Mouse (Mus musculus) urinary bladder, adult 2 months (tissue): ENCODE measurements around the gene Srcap. TPM values are rescaled to one million over a fixed set of nuclear protein-coding genes. Genes with fewer than 3 reads are reported as not detected.

Experiments used
- DNase-seq: peaks from one replicate; pipeline ENCODE4 v3.0.0; 2022; ENCODE audit warnings: low spot score
- polyA plus RNA-seq: library from polyadenylated mRNA; depleted of rRNA; stranded (reverse); fragments of >200 nt; gene quantifications from 2 replicates; pipeline ENCODE4 v1.2.3, GENCODE M21; 2012; rRNA removed

Srcap gene
- polyA plus RNA-seq, 1 experiment = 5.7 TPM

DNA sequence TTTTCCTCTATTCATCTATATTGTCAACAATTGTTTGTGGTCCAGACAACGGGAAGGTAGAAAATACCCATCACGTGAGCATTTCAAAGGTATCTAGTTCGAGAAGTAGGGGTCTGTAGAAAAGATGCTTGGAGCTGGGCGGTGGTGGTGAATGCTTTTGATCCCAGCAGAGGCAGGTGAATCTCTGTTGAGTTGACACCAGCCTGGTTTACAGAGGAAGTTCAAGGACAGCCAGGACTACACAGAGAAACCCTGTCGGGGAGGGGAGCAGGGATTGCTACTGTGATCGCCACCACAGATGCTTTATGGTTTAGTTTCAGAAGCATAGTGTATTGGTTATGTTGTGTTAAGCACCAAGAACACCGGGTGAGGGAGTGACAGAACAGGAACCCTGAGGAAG lies 62.3 kb downstream of the Srcap start:
- DNase-seq = no peak

DNA sequence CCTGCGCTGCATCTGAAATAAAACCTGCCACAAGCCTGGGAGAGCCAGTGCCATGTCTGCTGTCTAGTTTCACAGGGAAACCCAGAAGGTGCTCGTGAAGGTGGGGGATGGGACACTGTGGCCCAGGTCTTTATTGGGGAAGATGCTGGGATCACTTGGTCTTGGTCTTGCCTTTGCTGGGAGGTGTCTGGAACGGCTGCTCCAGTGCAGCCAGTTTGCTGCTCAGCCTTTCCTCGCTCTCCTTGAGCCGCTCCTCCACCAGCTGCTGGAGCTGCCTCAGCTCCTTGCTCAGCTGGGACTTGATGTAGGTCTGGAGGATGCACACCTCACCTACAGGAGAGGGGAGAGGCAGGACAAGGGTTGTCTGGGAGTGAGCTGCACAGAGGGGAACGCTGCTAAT lies 71.5 kb downstream of the Srcap start:
- DNase-seq = no peak

DNA sequence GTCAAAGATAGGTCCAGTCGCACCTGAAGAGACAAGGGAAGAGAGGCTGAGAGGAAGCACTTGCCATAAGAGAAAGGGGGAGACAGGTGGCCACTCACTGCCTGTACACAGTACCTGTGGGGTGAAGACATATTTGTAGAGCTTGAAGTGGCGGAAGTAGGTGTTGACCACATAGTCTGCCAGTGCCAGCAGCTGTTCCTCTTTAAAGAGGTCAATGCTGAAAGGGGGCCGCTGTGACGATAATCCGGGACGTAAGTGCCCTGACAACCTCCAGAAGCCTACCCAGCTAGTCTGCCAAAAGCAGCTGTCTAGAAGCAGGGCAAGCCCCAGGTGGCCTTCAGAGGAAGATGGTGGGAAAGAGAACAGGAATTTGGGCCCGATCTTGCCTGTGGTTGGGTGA lies 73.2 kb downstream of the Srcap start:
- no peak for DNase-seq

DNA sequence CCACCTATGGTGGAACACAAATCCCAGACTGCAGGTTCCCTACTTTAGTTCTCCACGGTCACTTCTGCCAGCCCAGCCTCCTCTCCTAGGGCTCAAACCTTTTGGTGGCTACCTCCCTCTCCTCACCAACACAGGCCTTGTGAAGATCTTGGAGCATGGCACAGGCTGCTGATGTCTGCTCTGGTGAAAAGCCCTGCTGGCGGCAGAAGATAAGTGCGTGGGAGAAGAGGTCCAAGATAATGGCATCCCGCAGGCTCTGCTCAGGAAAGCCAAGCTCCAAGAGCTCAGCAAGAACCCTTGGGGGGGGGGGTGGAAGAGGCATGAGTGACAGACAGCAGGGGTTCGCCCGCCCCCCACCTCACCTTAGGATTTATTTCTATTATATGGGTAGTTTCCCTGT lies 74.4 kb downstream of the Srcap start:
- DNase-seq = no peak

DNA sequence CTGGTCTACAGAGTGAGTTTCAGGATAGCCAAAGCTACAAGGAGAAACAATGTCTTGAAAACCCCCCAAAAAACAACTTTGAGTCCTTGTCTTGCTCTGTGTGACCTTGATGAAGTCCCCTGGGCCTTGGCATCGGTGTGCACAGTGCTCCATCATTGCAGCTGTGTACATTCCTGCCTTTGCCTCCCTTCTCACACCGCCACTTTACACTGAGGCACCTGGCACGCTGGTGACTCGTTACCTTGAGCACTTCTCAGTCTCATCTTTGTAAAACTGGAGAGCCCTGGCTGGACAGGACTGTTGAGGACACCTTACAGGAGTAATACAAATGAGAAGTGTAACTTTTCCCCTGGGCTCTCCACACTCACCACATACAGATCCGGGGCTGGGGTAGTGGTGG lies 75.4 kb downstream of the Srcap start:
- DNase-seq = no peak

DNA sequence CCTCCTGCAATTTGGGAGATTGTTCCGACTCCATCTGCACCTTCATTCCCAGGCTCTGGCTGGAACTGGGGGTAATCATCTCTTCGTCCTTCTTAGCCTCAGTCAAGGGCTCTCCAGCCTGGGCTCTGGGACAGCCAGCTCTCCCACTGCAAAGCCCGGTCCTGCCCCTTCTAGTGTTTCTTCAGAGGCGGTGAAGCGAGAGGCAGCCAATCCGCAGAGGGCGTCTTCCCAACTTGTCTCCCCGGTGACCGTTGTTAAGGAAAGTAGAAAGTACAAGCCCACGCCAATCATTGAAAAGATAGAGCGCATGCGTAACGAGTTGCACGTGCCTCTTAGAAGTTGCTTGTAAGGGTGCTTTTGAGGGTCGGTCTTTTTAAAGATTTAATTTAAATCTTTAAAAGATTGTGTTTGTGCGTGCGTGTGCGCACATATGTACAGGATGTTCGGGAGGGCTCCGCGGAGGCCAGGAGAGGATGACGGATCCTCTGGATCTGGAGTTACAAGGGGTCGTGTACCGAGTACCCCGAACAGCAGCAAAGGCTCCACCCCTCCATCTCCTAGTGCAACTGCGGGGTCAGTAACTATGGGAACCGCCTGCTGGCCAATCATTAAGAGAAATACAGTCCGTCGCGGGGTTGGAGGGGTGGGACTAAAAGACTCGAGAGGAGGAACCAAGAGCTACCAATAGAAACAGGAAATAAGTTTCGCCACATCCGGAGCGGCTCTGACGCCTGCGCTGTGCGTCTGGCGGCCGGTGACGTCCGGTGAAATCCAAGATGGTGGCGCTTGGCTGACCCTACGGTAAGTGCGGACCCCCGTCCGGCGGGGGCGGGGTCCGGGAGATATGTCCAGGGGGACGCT lies 76.5 kb downstream of the Srcap start, which contains the start of the genes Ccdc189 and Rnf40:
TSS of gene Ccdc189 (minus strand) at position 585 of the 861 bp plus-strand sequence.
TSS of gene Rnf40 (plus strand) at position 757 of the 861 bp plus-strand sequence.
- peak; percentile 77 for DNase-seq

DNA sequence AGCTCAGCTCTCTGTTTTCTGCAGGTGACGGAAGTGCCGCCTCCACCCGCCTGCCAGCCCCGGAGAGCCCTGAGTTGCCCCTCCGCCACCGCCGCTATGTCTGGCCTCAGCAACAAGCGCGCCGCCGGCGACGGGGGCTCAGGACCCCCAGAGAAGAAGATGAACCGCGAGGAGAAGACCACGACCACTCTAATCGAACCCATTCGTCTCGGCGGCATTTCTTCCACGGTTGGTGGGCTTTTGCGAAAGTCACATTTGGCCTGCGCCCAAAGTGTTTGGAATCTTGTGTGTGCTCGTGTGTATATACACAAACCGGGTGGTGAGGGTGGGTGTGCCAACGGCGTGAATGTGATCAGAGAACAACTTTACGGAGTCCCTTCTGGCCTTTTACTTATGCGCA lies 77.1 kb downstream of the Srcap start:
- no peak for DNase-seq

DNA sequence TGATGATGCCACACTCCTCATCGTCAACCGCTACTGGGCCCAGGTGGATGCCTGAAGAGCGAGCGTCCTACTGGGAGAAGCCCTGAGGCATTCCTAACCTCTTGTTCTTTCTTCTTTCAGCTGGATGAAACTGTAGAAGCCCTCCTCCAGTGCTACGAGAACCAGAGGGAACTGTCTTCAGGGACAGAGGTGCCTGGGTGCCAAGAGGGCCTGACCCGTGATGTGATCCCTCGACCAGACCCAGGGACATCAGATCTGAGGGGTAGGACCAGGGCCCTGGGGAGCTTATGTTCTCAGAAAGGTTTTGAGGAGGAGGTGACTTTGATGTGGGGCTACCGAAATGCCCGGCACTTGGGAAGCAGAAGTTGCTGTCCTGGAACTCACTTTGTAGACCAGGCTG lies 77.9 kb downstream of the Srcap start:
- no peak for DNase-seq

DNA sequence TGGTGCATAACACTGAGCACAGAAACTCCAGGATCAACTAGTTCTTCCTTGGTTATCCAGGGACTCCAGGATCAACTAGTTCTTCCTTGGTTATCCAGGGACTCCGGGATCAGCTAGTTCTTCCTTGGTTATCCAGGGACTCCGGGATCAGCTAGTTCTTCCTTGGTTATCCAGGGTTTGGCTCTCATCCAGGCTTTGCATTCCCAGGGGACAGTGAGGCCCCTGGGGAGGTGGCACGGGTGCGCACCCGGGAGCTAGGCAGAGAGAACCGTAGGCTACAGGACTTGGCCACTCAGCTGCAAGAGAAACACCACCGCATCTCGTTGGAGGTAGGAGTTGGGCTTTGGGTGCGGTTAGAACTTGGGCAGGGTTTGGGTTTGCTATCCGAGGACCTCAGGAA lies 79.3 kb downstream of the Srcap start:
- no peak for DNase-seq

DNA sequence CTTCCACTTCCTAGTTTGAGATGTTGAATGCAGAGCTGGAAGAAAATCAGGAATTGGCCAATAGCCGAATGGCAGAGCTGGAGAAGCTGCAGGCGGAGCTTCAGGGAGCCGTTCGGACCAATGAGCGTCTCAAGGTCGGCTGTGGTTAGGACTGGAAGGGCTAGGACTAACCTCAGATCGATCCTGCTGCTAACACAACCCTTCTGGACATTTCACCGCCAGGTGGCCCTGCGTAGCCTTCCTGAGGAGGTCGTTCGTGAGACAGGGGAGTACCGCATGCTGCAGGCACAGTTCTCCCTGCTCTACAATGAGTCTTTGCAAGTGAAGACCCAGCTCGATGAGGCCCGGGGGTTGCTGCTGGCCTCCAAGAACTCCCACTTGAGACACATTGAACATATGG lies 80.8 kb downstream of the Srcap start:
- no peak for DNase-seq

DNA sequence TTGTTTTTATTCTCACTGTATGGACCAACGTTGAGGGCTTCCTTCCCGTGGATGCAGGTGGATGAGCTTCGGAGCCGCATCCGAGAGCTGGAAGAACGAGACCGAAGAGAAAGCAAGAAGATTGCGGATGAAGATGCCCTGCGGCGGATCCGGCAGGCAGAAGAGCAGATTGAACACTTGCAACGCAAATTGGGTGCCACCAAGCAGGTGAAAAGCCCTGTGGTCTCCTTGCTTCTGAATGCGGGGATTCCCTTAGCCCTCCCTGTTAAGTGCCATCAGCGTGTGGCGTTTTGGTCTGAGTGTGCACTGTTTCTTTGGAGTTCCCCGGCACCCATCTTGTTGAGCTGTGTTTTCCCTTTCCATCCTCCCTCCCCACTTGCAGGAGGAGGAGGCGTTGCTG lies 85.0 kb downstream of the Srcap start:
- DNase-seq = no peak

DNA sequence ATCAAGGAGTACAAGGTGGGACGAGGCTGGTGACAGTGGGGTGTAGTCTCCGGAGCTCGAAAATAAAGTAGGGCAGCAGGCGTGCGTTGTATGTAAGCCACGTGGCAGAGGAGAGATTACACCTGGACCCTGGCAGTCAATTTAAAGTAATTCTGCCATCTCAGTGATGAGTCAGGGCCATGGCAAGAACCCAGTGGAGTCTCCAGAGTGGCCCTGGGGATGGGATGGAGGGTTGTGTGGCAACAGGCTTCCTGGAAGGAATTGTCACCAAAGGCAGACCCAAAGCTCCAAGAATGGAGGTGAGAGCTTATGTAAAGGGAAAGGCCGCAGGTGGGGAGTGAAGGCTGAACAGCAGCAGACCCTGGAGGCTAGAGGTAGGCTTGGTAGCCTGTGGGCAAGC lies 88.8 kb downstream of the Srcap start:
- DNase-seq = no peak

DNA sequence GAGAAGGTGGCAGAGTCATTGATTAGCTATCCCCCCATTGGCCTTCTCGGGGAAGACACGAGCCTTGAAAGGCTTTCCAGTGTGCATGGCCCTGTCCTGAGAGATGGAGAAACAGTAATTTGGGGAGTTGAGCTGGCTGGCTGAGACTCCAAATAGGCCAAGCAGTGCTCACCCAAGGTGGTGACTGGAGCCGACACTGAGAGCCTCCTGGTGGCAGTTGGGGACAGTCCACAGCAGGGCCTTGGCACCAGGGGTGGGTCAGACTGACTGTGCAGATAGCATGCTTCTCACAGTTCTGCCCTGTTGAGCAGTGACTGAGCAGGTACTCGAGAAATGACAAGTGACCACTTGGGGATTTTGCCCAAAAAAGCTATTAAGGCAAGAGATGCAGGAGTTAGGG lies 90.0 kb downstream of the Srcap start:
- DNase-seq = no peak

DNA sequence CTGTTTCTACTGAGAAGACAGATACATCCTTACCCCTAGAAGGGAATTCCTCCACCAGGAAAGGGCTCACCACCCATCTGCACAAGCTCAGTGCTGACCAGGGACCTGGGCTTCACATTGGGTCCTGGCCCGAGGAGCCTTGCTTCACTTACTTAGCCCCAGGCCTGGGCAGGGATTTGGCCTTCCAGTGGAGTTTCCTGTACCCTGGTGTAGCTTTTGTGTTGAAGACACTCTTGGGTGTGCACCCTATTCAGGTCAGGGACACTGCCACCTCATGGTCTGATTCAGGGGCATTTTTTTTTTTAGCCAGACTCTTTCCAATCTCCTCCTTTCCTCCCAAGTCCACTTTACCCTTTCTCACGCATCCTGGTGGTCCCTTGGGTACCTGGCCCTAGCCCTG lies 91.1 kb downstream of the Srcap start:
- DNase-seq = no peak

DNA sequence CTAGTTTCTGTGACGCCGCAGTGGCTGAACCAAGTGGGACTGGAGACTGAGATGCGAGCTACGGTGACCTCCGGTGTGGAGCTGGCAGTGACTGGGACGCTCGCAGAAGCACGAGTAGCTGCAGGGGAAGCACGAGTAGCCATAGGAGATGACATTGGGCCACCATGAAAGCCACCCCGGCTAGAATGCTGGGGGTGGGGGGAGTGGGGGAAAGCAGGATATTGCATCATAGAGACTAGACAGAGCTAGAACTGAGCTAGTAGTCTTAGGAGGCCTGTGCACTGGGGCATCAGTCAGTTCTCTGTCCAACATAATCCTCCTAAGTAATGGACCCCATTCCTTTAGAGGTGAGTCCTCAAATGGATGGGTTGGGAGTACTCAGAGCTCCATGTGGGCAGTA lies 92.5 kb downstream of the Srcap start:
- no peak for DNase-seq

DNA sequence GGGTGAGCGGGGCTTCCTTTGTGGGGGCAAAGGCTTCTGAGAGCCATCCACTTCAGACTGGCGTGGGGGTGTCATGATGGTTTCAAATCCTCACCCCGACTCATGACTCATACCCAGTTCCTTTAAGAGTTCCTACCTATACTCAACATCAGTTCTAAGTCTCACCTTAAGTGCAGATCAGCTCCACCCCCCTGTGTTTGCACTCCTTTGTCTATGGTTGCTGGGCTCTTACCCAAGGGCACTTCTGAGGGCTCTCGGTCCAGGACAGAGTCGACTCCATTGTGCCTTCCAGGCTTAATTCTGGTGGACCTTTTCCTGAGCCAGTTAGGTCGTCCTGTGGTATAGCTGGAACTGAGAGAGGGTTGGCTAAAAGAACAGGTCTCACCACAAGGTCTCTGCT lies 95.4 kb downstream of the Srcap start:
- no peak for DNase-seq

Other genes with a start within 250 kb of the Srcap start
- 19.8 and 21.1 TPM in 2 replicates for gene Sephs2, start 237.9 kb upstream of the Srcap start, polyA plus RNA-seq
- 3.4 and 3.5 TPM in 2 replicates for gene Itgal, start 215.7 kb upstream of the Srcap start, polyA plus RNA-seq
- 16.9 and 19.8 TPM in 2 replicates for gene Zfp768, start 166.4 kb upstream of the Srcap start, polyA plus RNA-seq
- 7.5 and 9.0 TPM in 2 replicates for gene Zfp747, start 135.9 kb upstream of the Srcap start, polyA plus RNA-seq
- gene 9130019O22Rik, start 124.8 kb upstream of the Srcap start, polyA plus RNA-seq = 3.7 and 3.9 TPM in 2 replicates
- gene E430018J23Rik, start 118.4 kb upstream of the Srcap start, polyA plus RNA-seq = 6.2 and 6.8 TPM in 2 replicates
- gene Zfp764, start 105.2 kb upstream of the Srcap start, polyA plus RNA-seq = 7.8 and 9.7 TPM in 2 replicates
- gene Zfp688, start 89.9 kb upstream of the Srcap start, polyA plus RNA-seq = 19.5 and 20.2 TPM in 2 replicates
- gene Zfp689, start 62.8 kb upstream of the Srcap start, polyA plus RNA-seq = 3.1 and 3.7 TPM in 2 replicates
- gene Prr14, start 52.4 kb upstream of the Srcap start, polyA plus RNA-seq = 69.2 and 79.9 TPM in 2 replicates
- 12.4 and 30.8 TPM in 2 replicates for gene Fbrs, start 32.8 kb upstream of the Srcap start, polyA plus RNA-seq
- 19.3 and 25.2 TPM in 2 replicates for gene Gm42715, start 7.6 kb downstream of the Srcap start, polyA plus RNA-seq
- 2.1 TPM in 1 of 2 replicates, not detected in the other for gene Tmem265, start 49.4 kb downstream of the Srcap start, polyA plus RNA-seq
- 72.2 and 75.4 TPM in 2 replicates for gene Phkg2, start 61.4 kb downstream of the Srcap start, polyA plus RNA-seq
- 7.0 and 7.4 TPM in 2 replicates for gene Ccdc189, start 76.6 kb downstream of the Srcap start, polyA plus RNA-seq
- gene Rnf40, start 76.8 kb downstream of the Srcap start, polyA plus RNA-seq = 39.7 and 41.8 TPM in 2 replicates
- 10.7 and 12.8 TPM in 2 replicates for gene Zfp629, start 103.8 kb downstream of the Srcap start, polyA plus RNA-seq
- gene Bcl7c, start 196.9 kb downstream of the Srcap start, polyA plus RNA-seq = 26.0 and 30.3 TPM in 2 replicates
- 11.0 and 13.7 TPM in 2 replicates for gene Ctf1, start 200.8 kb downstream of the Srcap start, polyA plus RNA-seq
- gene Ctf2, start 220.2 kb downstream of the Srcap start, polyA plus RNA-seq = not detected in 2 replicates
- gene Fbxl19, start 232.6 kb downstream of the Srcap start, polyA plus RNA-seq = 14.5 and 15.5 TPM in 2 replicates